Mouse (Mus musculus) ES-Bruce4 (cell line): ENCODE measurements around the gene Dnah10.

Experiments
- CTCF ChIP-seq: IDR thresholded peaks from one replicate; pipeline ENCODE4 v1.8.1; 2011; ENCODE audit warnings: low read depth, low read length
- EP300 ChIP-seq: IDR thresholded peaks from 2 replicates; pipeline ENCODE4 v1.6.1; 2011; ENCODE audit warnings: low read depth, low read length; ENCODE audit not compliant: insufficient read depth
- POLR2A ChIP-seq: IDR thresholded peaks from one replicate; pipeline ENCODE4 v1.8.1; 2011; ENCODE audit warnings: low read length; ENCODE audit not compliant: insufficient read depth

- no peak for TF ChIP-seq CTCF
- no peak for TF ChIP-seq EP300
- TF ChIP-seq POLR2A = no peak
These were observed 105.4 kb downstream of the Dnah10 start for GRCm38 (mm10) chr5:124830331-124830730.
